Mouse (Mus musculus) granulocyte monocyte progenitor cell, adult 5-6 weeks (primary cell): ENCODE measurements at regions not wholly inside any gene's neighbourhood (a gene's known extent, or its start where the extent isn't known, plus 50 kb on each side); places are given as distances from the start of the nearest gene placed in this dataset.

Experiments used
- ATAC-seq: replicated peaks from 2 replicates; pipeline ENCODE4 v1.8.0; 2016; ENCODE audit warnings: mild to moderate bottlenecking, moderate TSS enrichment, inconsistent platforms; ENCODE audit not compliant: poor library complexity, severe bottlenecking

GRCm38 (mm10) chr8:115783364-115783763 lies 75.8 kb upstream of the Maf start:
- ATAC-seq, result no peak

GRCm38 (mm10) chr8:115778433-115778832 lies 70.8 kb upstream of the Maf start:
- peak; percentile 93 for ATAC-seq

- ATAC-seq, result no peak
Observed at GRCm38 (mm10) chr8:115771060-115771459, 63.5 kb upstream of the Maf start.

GRCm38 (mm10) chr8:115768631-115769030 lies 61.0 kb upstream of the Maf start:
- ATAC-seq, result no peak

GRCm38 (mm10) chr8:115766218-115766898 lies 58.8 kb upstream of the Maf start:
- ATAC-seq, result peak; percentile 20; the same call in 1 of the 2 replicates

- no peak for ATAC-seq
Observed at GRCm38 (mm10) chr8:115764551-115764950, 57.0 kb upstream of the Maf start.

- no peak for ATAC-seq
Observed at GRCm38 (mm10) chr8:115758011-115758410, 50.4 kb upstream of the Maf start.
